Comparison of ENCODE assay signal across 8 mouse cellular contexts in the genomic region with DNA sequence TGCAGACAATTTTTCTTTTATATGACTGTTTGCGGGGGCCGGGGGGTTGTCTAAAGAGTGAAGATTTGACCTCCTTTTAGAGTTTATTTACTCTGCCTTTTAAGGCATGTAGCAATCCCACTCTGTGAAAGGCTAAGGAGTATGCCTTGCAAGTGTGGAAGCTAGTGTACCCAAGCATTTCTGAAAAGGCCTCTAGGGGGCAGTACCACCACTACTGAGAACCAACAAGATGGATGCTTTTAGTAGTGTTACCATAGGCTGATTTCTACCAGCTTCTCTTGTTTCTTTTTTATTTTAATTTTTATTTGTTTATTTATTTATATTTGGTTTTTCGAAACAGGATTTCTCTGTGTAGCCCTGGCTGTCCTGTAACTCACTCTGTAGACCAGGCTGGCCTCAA.
DNase-seq lines count a peak whose midpoint lies in the region; ATAC-seq and TF ChIP-seq lines count a peak whose summit lies in the region.

No protein-coding gene starts in this region.

- H3K4me1 ChIP-seq in kidney, embryonic 14.5 days (ENCODE audit: control insufficient read depth, insufficient read depth, low read length), result peaks cover 4% of the 10 kb centered on the region; the same call in 1 of the 2 replicates
- H3K4me1 ChIP-seq in E14TG2a.4 (replicated peaks; ENCODE audit: low read depth, low read length), result no peaks in the 10 kb centered on the region
- H3K4me1 ChIP-seq in lung, embryonic 15.5 days, result peaks cover 11% of the 10 kb centered on the region

- DNase-seq in kidney, adult 11 months, result peak; percentile 6
- peak; percentile 74 for DNase-seq in adrenal gland, postnatal 14 days
- DNase-seq in thymus, postnatal 25 days, result peak; percentile 65
- DNase-seq in testis, postnatal 14 days (ENCODE audit: low spot score), result no peak

- WGBS in kidney, embryonic 14.5 days, result 71% methylated on average over 3 of the region's 3 CpGs
- WGBS in lung, embryonic 15.5 days, result 64% methylated on average over 3 of the region's 3 CpGs

- no peak overlapping the region for H3K4me2 ChIP-seq in kidney, embryonic 14.5 days (replicated peaks; ENCODE audit: low read depth, low read length)
- H3K4me2 ChIP-seq in lung, embryonic 15.5 days, result no peak overlapping the region

- no peaks in the 10 kb centered on the region for H3K27me3 ChIP-seq in kidney, embryonic 14.5 days (ENCODE audit: control insufficient read depth, insufficient read depth, low read length)
- H3K27me3 ChIP-seq in E14TG2a.4 (ENCODE audit: insufficient read depth, low read length), result 0 out of 2 replicates have a peak, but pooled peaks cover 5% of the 10 kb centered on the region
- no peaks in the 10 kb centered on the region for H3K27me3 ChIP-seq in lung, embryonic 15.5 days

- no peak overlapping the region for H3K27ac ChIP-seq in kidney, embryonic 14.5 days (ENCODE audit: low read depth, low read length)
- peak overlapping the region; percentile 63 for H3K27ac ChIP-seq in lung, embryonic 15.5 days

- no peak overlapping the region for H3K4me3 ChIP-seq in kidney, embryonic 14.5 days (ENCODE audit: low read length)
- no peak overlapping the region for H3K4me3 ChIP-seq in E14TG2a.4 (replicated peaks; ENCODE audit: low read length)
- no peak overlapping the region for H3K4me3 ChIP-seq in lung, embryonic 15.5 days

- no peaks in the 10 kb centered on the region for H3K36me3 ChIP-seq in kidney, embryonic 14.5 days (ENCODE audit: control insufficient read depth, insufficient read depth, low read length)
- H3K36me3 ChIP-seq in E14TG2a.4 (ENCODE audit: insufficient read depth, low read length), result no peaks in the 10 kb centered on the region
- no peaks in the 10 kb centered on the region for H3K36me3 ChIP-seq in lung, embryonic 15.5 days

- no peak overlapping the region for H3K9ac ChIP-seq in kidney, embryonic 14.5 days (ENCODE audit: low read depth, low read length)
- H3K9ac ChIP-seq in lung, embryonic 15.5 days, result no peak overlapping the region

- H3K9me3 ChIP-seq in kidney, embryonic 14.5 days (ENCODE audit: control insufficient read depth, low read length), result no peaks in the 10 kb centered on the region
- peaks cover 13% of the 10 kb centered on the region for H3K9me3 ChIP-seq in E14TG2a.4 (ENCODE audit: low read length)
- no peaks in the 10 kb centered on the region for H3K9me3 ChIP-seq in lung, embryonic 15.5 days

- no peak for ATAC-seq in kidney, embryonic 14.5 days (ENCODE audit: low FRiP score, low TSS enrichment)
- ATAC-seq in granulocyte monocyte progenitor cell, adult 5-6 weeks (replicated peaks; ENCODE audit: poor library complexity, severe bottlenecking), result peak; percentile 79
- no peak for ATAC-seq in lung, embryonic 15.5 days (ENCODE audit: borderline replicate concordance, extremely low read depth, low FRiP score, low TSS enrichment)

- peak; percentile 31; the same call in 1 of the 2 replicates for TF ChIP-seq CTCF in E14TG2a.4 (conservative IDR thresholded peaks at IDR 0.05; ENCODE audit: low read length)
